Mouse (Mus musculus): Measurements from ENCODE around the gene Dyrk2. TPM values are rescaled to one million over a fixed set of nuclear protein-coding genes. Genes with fewer than 3 reads are reported as not detected.

Gene Dyrk2
- total and polyA plus RNA-seq, 3 experiments, result 7.1 to 9.5 TPM; not detected in 1

DNA sequence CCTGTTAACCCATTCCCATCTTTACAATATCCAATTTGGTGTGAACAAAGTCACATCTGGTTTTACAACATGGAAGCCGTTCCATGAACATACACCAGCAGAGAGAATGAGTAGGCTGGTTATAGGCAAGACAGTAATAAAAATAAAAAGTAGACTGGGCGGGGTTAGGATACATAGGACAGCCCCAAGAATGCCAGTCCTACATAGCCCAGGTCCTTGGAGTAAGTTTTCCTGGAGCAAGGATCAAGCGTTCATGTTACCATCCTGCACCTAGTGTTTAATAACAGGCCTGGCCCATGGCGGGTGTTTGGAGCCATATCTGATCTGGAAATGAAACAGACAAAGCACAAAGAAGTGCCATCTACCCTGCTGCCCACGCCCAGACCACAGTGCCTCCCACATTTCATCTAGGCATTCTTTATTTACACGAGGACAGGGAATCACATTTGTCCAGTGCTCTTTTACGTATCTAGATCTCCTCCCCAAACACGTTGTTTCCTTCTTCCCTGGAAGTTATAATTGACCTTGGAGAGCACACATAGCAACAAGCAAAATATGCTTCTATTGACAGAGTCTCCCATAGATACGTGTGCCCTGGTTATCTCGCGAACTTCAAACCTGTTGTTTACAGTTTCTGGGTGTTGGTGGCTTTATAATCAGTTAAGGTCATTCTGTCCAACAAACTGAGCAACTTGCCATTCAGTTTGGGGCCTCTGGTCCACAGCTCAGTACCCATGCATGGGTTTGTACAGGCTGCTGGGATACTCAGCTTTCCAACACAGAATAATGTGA lies 8.6 kb downstream of the Dyrk2 start:
- peaks cover 0 to 3% of the 10 kb centered on the region in 2 experiments; a peak in 1 of 4 replicates for H3K4me1 ChIP-seq (ENCODE audit: control insufficient read depth in 1 of 2, insufficient read depth in 2 of 2, low read length in 2 of 2)
- H3K9ac ChIP-seq (ENCODE audit: control insufficient read depth, low read depth, low read length, poor library complexity, severe bottlenecking), result no peak overlapping the region
- peaks cover 12% of the 10 kb centered on the region for H3K79me2 ChIP-seq (ENCODE audit: control insufficient read depth, insufficient read depth, low read length, poor library complexity)
- no peak for DNase-seq (ENCODE audit: low read depth, low spot score)
- H3K9me3 ChIP-seq (replicated peaks; ENCODE audit: insufficient read depth, low read length), result no peaks in the 10 kb centered on the region
- H3K27me3 ChIP-seq (ENCODE audit: control insufficient read depth in 1 of 2, insufficient read depth in 2 of 2, low read length in 2 of 2), result no peaks in the 10 kb centered on the region
- TF ChIP-seq E2F4 (IDR thresholded peaks at IDR 0.05; ENCODE audit: borderline replicate concordance, low read depth, low read length) (no peak), TCF12 (IDR thresholded peaks at IDR 0.05; ENCODE audit: low read depth, low read length) (no peak), ZNF384 (IDR thresholded peaks at IDR 0.05; ENCODE audit: low read depth, low read length) (no peak), TBP (IDR thresholded peaks at IDR 0.05; ENCODE audit: low read depth, low read length) (no peak), POLR2A (IDR thresholded peaks at IDR 0.05; ENCODE audit: control insufficient read depth in 1 of 2, insufficient read depth in 1 of 2, low read depth in 1 of 2, low read length in 2 of 2, poor library complexity in 1 of 2) (no peak)
- H3K36me3 ChIP-seq (ENCODE audit: control insufficient read depth in 1 of 2, insufficient read depth in 2 of 2, low read length in 2 of 2), result peaks cover 4 to 11% of the 10 kb centered on the region in 2 experiments; a peak in 2 of 4 replicates
- no peak overlapping the region for H3K4me3 ChIP-seq (ENCODE audit: control insufficient read depth in 1 of 2, insufficient read depth in 1 of 2, low read depth in 2 of 2, low read length in 2 of 2)
- no peak overlapping the region for H3K27ac ChIP-seq (ENCODE audit: control insufficient read depth, low read depth, low read length)

DNA sequence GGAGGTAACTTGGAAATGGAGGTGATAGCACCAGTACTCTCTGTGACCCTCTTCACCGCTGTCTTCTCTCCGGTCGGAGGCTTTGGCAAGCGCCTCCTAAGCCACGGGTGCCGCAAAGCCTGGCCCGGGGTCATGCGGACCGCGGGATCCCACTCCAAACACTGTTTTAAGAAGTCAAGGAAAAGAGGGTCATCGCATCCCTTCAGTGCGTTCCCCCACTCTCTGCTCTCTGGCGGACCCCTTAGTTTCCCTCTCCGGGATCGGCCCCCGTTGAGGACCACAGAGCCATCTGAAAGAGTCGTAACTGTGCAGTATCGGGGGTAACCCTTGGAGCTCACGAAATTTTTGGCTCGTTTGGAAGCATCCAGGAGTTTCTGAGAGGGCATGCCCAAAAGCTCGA lies 10.4 kb downstream of the Dyrk2 start:
- Histone ChIP-seq H3K79me2 (ENCODE audit: control insufficient read depth, insufficient read depth, low read length, poor library complexity) (no peaks in the 10 kb centered on the region), H3K4me1 (ENCODE audit: control insufficient read depth in 1 of 2, insufficient read depth in 2 of 2, low read length in 2 of 2) (no peaks in the 10 kb centered on the region), H3K4me3 (ENCODE audit: control insufficient read depth in 1 of 2, insufficient read depth in 1 of 2, low read depth in 2 of 2, low read length in 2 of 2) (no peak overlapping the region), H3K27ac (ENCODE audit: control insufficient read depth, low read depth, low read length) (no peak overlapping the region), H3K9me3 (replicated peaks; ENCODE audit: insufficient read depth, low read length) (no peaks in the 10 kb centered on the region), H3K36me3 (ENCODE audit: control insufficient read depth in 1 of 2, insufficient read depth in 2 of 2, low read length in 2 of 2) (peaks cover 0 to 8% of the 10 kb centered on the region in 2 experiments; a peak in 2 of 4 replicates), H3K9ac (ENCODE audit: control insufficient read depth, low read depth, low read length, poor library complexity, severe bottlenecking) (no peak overlapping the region), H3K27me3 (ENCODE audit: control insufficient read depth in 1 of 2, insufficient read depth in 2 of 2, low read length in 2 of 2) (no peaks in the 10 kb centered on the region)
- no peak for DNase-seq (ENCODE audit: low read depth, low spot score)
- no peak for TF ChIP-seq ZKSCAN1 (IDR thresholded peaks at IDR 0.05; ENCODE audit: low read depth, low read length)
- no peak for TF ChIP-seq USF1 (IDR thresholded peaks at IDR 0.05; ENCODE audit: low read depth, low read length)
- no peak for TF ChIP-seq MAX (IDR thresholded peaks at IDR 0.05; ENCODE audit: low read length)

DNA sequence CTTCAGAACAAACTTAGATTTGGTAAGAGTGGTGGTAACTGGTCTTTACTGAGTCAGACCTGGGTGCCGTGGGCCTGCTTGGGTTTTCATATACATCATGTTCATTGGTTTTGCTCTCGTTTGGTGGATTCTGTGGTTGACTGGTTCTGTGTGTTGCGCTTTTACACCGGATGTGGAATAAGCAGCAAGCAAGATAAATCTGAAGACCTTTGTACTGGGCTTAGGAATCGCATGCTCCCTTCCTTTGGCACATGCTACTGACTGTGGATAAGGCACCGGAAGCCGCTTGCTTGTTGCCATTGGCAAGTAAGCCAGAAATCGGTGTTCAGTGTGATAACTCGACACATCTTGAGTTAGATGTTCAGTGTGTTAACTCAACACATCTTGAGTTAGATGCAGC lies 15.4 kb downstream of the Dyrk2 start:
- TF ChIP-seq ZC3H11A (IDR thresholded peaks at IDR 0.05; ENCODE audit: low read depth, low read length) (no peak), CTCF (IDR thresholded peaks at IDR 0.05 in 2 of 3, conservative IDR thresholded peaks at IDR 0.05 in 1 of 3; ENCODE audit: control insufficient read depth in 1 of 3, insufficient read depth in 1 of 3, low read depth in 2 of 3, low read length in 3 of 3, poor library complexity in 1 of 3, severe bottlenecking in 1 of 3) (no peak), ZMIZ1 (IDR thresholded peaks at IDR 0.05; ENCODE audit: low read depth, low read length) (no peak), CHD1 (IDR thresholded peaks at IDR 0.05; ENCODE audit: low read depth, low read length) (no peak)
- H3K9ac ChIP-seq (ENCODE audit: control insufficient read depth, low read depth, low read length, poor library complexity, severe bottlenecking), result no peak overlapping the region
- no peak overlapping the region for H3K4me3 ChIP-seq (ENCODE audit: control insufficient read depth in 1 of 2, insufficient read depth in 1 of 2, low read depth in 2 of 2, low read length in 2 of 2)
- no peak for DNase-seq (ENCODE audit: low read depth, low spot score)
- peaks cover 0 to 4% of the 10 kb centered on the region in 2 experiments; a peak in 2 of 4 replicates for H3K36me3 ChIP-seq (ENCODE audit: control insufficient read depth in 1 of 2, insufficient read depth in 2 of 2, low read length in 2 of 2)
- H3K9me3 ChIP-seq (replicated peaks; ENCODE audit: insufficient read depth, low read length), result no peaks in the 10 kb centered on the region
- H3K79me2 ChIP-seq (ENCODE audit: control insufficient read depth, insufficient read depth, low read length, poor library complexity), result no peaks in the 10 kb centered on the region
- H3K27ac ChIP-seq (ENCODE audit: control insufficient read depth, low read depth, low read length), result no peak overlapping the region
- no peaks in the 10 kb centered on the region for H3K4me1 ChIP-seq (ENCODE audit: control insufficient read depth in 1 of 2, insufficient read depth in 2 of 2, low read length in 2 of 2)
- no peaks in the 10 kb centered on the region for H3K27me3 ChIP-seq (ENCODE audit: control insufficient read depth in 1 of 2, insufficient read depth in 2 of 2, low read length in 2 of 2)
